Mouse (Mus musculus) olfactory bulb, adult 2 months (tissue): Measurements from ENCODE around the gene Babam2. TPM values are rescaled to one million over a fixed set of nuclear protein-coding genes. Genes with fewer than 3 reads are reported as not detected.

Experiments
- H3K27ac ChIP-seq: fragments of 200-500 bp; 2 replicates; pipeline ENCODE4 v1.5.1; 2012; ENCODE audit warnings: low read depth, low read length; ENCODE audit not compliant: insufficient read depth
- H3K4me1 ChIP-seq: fragments of 200-500 bp; 2 replicates; pipeline ENCODE4 v1.6.1; 2012; ENCODE audit warnings: low read length; ENCODE audit not compliant: control insufficient read depth, insufficient read depth
- H3K4me3 ChIP-seq: fragments of 200-500 bp; 2 replicates; pipeline ENCODE4 v1.5.1; 2012; ENCODE audit warnings: mild to moderate bottlenecking, low read depth, low read length, moderate library complexity; ENCODE audit not compliant: insufficient read depth
- CTCF ChIP-seq: fragments of 200-500 bp; IDR thresholded peaks from 2 replicates; pipeline ENCODE4 v1.5.1; 2012; ENCODE audit warnings: low read depth, mild to moderate bottlenecking, low read length, moderate library complexity; ENCODE audit not compliant: insufficient read depth
- POLR2A ChIP-seq: fragments of 200-500 bp; IDR thresholded peaks from 2 replicates; pipeline ENCODE4 v1.6.1; 2012; ENCODE audit warnings: mild to moderate bottlenecking, low read depth, low read length, moderate library complexity; ENCODE audit not compliant: insufficient read depth
- WGBS: fragments of 180-500 bp; shearing (Covaris S2); methylation state at CpG from one replicate; pipeline ENCODE4 v1.1.7; 2018; 5-methylcytosine and 5-hydroxymethylcytosine counted together
- polyA plus RNA-seq: library from polyadenylated mRNA; stranded (reverse); fragments of >200 nt; gene quantifications from 2 replicates; pipeline ENCODE4 v1.2.4, GENCODE M21; 2012; ENCODE audit warnings: low replicate concordance; ENCODE audit not compliant: missing spikeins, insufficient read depth, insufficient read length

The Babam2 gene
- polyA plus RNA-seq, 1 experiment, result not detected

DNA sequence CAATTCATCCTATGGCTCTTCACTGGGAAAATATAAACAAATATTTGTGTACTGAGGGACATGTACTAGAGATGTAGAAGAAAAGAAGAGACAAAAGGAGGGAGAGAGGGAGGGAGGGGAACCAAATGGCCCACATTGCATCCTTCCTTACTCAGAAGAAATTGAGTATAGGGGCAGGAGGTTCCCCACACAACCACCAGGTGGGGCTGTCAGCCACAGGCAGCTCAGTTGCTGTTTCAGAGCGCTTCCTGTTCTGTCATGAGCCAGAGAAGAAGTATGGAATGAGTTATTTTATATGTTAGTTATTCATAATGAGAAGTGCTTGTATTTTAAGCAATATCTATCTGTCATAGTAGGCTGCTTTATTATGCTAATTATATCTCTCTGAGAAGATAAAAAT is 229.1 kb downstream of the Babam2 start:
- H3K4me1 ChIP-seq, result no peaks in the 10 kb centered on the region
- no peak overlapping the region for H3K4me3 ChIP-seq
- no peak overlapping the region for H3K27ac ChIP-seq
- WGBS, result 96% methylated on average over 1 of the region's 1 CpGs
- TF ChIP-seq CTCF, result no peak
- TF ChIP-seq POLR2A, result no peak

DNA sequence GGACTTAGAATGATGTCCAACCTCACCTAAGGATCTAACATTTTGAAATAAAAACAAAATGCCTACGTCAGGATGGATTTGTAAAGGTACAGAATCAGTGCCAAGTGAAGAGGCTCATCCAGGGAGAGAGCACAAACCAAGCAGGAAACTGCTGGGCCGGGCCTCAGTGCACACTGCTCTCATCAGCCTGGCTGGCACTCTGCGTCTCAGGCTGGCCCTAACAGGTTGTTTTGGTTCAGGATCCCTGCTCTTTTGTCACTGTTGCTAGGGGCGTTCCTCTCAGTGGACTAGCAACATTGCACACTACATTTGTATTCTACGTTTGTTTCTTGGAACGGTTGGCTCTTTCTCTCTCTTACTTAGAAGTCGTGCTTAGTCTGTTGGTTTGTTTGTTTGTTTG is 231.5 kb downstream of the Babam2 start:
- Histone ChIP-seq H3K4me3 (no peak overlapping the region), H3K27ac (no peak overlapping the region), H3K4me1 (no peaks in the 10 kb centered on the region)
- 61% methylated on average over 7 of the region's 7 CpGs for WGBS
- TF ChIP-seq POLR2A (no peak), CTCF (no peak)

DNA sequence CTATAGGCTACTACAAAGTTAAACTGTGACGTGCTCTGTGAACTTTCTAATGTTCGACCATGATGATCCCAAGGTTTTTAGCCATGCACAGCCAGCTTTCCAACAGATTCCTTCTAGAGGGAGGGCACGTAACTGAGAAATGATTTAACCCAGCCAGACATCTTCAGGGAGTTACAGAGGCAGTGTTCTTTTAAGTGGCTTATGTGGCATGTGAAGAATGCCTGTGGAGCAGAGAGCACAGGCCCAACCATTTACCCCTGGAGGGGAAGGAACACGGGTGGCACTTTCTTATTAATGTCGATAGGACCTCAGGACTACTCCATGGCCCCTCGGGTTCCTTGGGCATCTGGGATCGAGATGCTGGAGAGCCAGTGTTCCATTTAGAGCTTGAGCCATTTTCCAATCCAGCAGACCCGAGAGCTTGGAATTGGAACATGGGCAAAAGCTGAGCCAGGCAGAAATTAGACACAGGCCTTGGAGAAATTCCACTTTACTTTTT is 233.7 kb downstream of the Babam2 start:
- TF ChIP-seq POLR2A (no peak), CTCF (no peak)
- Histone ChIP-seq H3K4me1 (0 out of 2 replicates have a peak, but pooled peaks cover 2% of the 10 kb centered on the region), H3K4me3 (no peak overlapping the region), H3K27ac (no peak overlapping the region)
- WGBS, result 85% methylated on average over 8 of the region's 8 CpGs

DNA sequence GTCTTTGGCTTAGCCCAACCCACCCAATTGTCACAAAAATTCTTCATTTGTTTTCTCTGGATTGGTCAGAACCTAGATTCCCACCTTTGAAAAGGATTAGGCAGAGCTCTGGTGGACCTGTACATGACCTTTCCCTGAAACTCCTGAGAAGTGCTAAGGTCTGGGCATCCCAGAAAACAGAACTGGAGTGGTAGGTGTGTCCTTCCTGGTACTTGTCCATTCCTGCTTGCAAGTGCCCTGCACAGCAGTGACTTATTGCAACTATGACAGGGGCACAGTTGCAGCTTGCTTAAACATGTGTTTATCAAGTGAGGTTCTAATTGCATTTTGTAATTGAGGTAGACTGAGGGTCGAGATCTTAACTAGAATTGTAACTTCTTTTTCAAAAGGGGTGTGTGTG is 234.2 kb downstream of the Babam2 start:
- 0 out of 2 replicates have a peak, but pooled peaks cover 2% of the 10 kb centered on the region for H3K4me1 ChIP-seq
- no peak overlapping the region for H3K4me3 ChIP-seq
- TF ChIP-seq POLR2A, result no peak
- TF ChIP-seq CTCF, result no peak
- H3K27ac ChIP-seq, result no peak overlapping the region
- 83% methylated on average over 1 of the region's 1 CpGs for WGBS

DNA sequence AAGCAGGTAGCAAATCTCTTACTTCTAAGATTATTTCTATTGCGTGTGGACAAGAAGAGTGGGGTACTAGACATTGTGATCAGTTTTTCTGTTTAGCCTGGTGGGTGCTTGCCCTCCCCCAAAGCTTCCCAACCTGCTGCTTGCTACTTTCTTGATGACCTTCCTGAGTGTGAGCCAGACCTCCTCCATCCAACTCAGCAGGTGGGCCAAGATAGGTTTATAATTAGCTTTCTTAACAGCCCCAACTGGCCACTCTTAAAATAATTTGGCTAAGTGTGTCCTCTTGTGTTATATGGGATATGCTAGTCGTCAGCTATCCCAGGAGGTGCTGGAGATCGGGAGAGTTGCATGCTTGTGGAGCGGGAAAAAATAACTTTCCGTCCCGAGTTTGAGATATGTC is 235.8 kb downstream of the Babam2 start:
- Histone ChIP-seq H3K4me3 (no peak overlapping the region), H3K4me1 (0 out of 2 replicates have a peak, but pooled peaks cover 2% of the 10 kb centered on the region), H3K27ac (no peak overlapping the region)
- TF ChIP-seq CTCF (no peak), POLR2A (no peak)
- WGBS, result 91% methylated on average over 6 of the region's 6 CpGs

DNA sequence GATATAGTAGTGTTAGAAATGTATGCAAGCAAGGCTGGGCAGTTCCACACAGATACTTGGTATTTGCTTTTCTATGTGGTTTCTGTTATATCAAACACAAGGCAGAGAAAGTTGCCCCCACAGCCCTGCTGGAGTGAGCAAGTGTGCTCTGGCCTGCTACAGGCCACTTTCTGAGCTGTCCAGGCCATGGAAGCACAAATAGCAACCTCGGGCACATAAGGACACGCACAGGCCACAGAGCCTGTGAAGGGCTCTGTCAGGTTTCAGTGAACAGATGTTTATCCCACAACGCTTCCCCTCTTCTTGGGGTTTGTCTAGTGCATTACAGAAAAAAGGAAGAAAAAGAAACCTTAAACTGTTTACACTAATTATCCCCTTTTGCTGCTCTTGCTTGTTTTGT is 236.9 kb downstream of the Babam2 start:
- TF ChIP-seq POLR2A (no peak), CTCF (no peak)
- no peak overlapping the region for H3K27ac ChIP-seq
- 74% methylated on average over 3 of the region's 3 CpGs for WGBS
- H3K4me3 ChIP-seq, result no peak overlapping the region
- H3K4me1 ChIP-seq, result 0 out of 2 replicates have a peak, but pooled peaks cover 2% of the 10 kb centered on the region

DNA sequence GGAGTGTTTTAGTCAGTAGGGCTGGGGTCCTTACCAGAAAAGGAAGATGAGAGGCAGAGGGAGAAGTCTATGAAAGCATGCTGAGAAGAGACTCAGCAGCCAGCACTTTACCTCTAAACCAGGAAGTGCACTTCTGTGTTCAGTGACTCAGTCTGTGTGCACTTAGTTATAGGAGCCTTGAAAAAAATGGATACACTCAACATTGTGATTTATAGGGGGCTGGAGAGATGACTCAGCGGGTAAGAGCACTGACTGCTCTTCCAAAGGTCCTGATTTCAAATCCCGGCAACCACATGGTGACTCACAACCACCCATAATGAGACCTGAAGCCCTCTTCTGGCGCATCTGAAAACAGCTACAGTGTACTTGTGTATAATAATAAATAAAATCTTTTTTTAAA is 238.5 kb downstream of the Babam2 start:
- 77% methylated on average over 3 of the region's 3 CpGs for WGBS

DNA sequence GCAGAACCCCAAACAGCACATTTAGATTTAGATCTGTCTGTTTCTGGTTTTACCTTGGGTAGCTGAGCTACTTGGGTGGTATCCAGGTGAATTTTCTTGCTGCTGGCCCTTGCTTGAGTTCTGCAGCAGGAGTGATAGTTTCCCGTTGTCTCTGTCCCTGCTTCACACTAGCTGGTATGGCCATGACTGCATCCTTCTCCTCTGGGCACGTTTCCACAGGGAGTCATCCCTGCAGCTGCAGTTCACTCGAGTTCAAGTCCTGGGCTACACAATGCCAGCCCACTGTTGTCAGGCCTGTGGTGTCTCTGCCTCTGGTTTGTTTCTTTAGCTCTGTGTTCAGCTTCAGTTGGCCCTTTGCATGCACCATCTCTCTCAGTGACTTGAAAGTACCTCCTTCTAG is 239.0 kb downstream of the Babam2 start:
- no peak overlapping the region for H3K4me3 ChIP-seq
- TF ChIP-seq CTCF (no peak), POLR2A (no peak)
- no peak overlapping the region for H3K27ac ChIP-seq
- 75% methylated on average over 3 of the region's 3 CpGs for WGBS
- H3K4me1 ChIP-seq, result 0 out of 2 replicates have a peak, but pooled peaks cover 2% of the 10 kb centered on the region

More for the DNA sequence above, 238.5 kb downstream of the Babam2 start:
- 0 out of 2 replicates have a peak, but pooled peaks cover 2% of the 10 kb centered on the region for H3K4me1 ChIP-seq
- TF ChIP-seq POLR2A (no peak), CTCF (no peak)
- H3K4me3 ChIP-seq, result no peak overlapping the region
- no peak overlapping the region for H3K27ac ChIP-seq

DNA sequence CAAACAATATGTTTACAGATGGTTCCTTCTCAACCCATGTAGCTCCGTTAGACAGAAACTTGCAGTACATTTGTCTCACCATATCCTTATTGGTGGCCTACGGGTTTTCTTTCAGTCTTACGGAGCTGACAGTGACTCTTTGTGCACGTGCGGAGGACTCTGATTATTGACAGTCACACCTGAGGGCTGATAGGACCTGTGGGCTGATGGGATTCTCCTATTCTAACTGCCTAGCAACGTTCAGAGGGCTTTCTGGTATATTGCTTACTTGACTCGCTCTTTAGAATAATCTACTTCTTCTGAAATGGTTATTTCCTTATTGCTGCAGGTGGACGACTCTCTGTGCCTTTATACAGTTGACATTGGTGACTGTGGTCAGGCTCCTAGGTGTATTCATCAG is 243.4 kb downstream of the Babam2 start:
- WGBS, result 93% methylated on average over 8 of the region's 8 CpGs
- H3K4me1 ChIP-seq, result no peaks in the 10 kb centered on the region
- no peak overlapping the region for H3K27ac ChIP-seq
- H3K4me3 ChIP-seq, result no peak overlapping the region
- TF ChIP-seq CTCF (no peak), POLR2A (no peak)

DNA sequence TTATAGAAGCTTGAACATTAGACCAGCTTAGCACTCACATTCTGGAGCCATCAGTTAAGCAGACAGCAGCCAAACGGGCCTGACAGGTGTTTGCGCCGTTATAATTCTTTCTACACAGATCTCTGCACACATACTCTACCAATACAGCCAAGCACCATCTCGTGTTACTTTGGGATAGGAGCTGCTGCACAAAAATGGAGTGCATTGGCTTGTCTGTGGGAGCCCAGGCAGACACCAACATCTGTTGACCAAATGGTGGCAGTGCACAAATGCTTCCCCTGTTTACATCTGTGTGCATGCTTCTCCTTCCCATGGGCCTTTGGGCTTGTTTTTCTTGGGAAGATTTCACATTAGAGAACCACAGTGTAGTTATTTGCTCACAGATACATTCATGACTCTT is 249.7 kb downstream of the Babam2 start:
- 74% methylated on average over 4 of the region's 4 CpGs for WGBS
- no peak overlapping the region for H3K4me3 ChIP-seq
- TF ChIP-seq POLR2A (no peak), CTCF (no peak)
- H3K27ac ChIP-seq, result no peak overlapping the region
- no peaks in the 10 kb centered on the region for H3K4me1 ChIP-seq
